Comparison of ENCODE assay signal across 8 mouse cellular contexts in the genomic region with DNA sequence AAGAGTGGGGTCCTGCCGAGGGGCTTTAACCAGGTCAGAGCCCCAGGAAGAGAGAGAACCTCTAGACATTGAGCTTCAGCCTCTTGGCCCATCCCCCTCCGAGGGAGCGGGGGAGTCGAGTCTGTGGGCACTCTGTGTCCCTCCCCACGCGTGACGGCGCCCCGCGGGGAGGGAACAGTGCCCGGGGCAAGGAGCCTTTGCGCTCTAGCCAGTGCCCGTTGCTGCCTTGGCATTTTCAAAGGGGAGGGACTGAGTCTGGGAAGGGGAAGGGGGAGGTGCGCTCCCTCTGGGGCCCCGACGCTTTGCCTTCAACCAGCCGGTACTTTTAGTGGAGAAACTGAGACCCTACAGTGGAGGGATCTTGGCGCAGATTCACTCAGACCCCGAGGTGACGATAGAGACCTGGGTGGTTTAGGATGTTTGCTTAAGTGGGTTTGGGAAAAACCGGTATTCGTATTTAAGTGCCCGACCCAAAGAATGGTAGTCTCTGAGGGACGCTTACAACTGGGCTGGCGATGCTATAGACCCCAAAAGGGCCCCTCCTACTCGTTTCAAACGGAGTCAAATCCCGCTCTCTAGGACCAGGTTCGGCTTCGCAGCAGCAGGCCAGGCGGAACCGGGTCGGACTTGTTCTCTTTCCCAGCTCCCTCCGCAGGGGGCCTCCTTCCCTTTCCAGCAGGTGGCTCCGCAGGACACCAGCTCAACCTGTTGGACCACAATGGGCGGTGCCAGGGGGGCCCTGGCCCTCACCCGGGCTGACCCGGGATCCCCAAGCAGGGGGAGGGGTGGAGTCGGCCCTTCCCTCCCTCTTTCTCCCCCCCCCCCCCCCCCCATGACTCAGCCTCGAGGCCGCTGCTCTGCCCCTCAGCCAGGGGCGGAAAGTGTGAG. TPM values are rescaled to one million over a fixed set of nuclear protein-coding genes. Genes with fewer than 3 reads are reported as not detected.
DNase-seq lines count a peak whose midpoint lies in the region; ATAC-seq lines count a peak whose summit lies in the region.

A gene (minus strand): TSS at position 771 of the 888 bp plus-strand sequence.

- under 1% methylated on average over 38 of the region's 42 CpGs for WGBS in hindbrain, embryonic 14.5 days

- H3K27ac ChIP-seq in hindbrain, embryonic 14.5 days, result peak within 1 kb of the TSS; percentile 40; the same call in 1 of the 2 replicates

- H3K4me3 ChIP-seq in hindbrain, embryonic 14.5 days (replicated peaks; ENCODE audit: low read length), result peak within 1 kb of the TSS; percentile 48
- peak within 1 kb of the TSS; percentile 97 for H3K4me3 ChIP-seq in megakaryocyte, embryonic 14.5 days (replicated peaks)

- peak within 1 kb of the TSS; percentile 46 for H3K9ac ChIP-seq in hindbrain, embryonic 14.5 days

- H3K4me1 ChIP-seq in hindbrain, embryonic 14.5 days (replicated peaks; ENCODE audit: control insufficient read depth, insufficient read depth, low read length), result peaks cover 48% of the 10 kb centered on the region
- peaks cover 48% of the 10 kb centered on the region for H3K4me1 ChIP-seq in megakaryocyte, embryonic 14.5 days

- no peaks in the 10 kb centered on the region for H3K36me3 ChIP-seq in hindbrain, embryonic 14.5 days (replicated peaks; ENCODE audit: control insufficient read depth, insufficient read depth)
- H3K36me3 ChIP-seq in megakaryocyte, embryonic 14.5 days (replicated peaks; ENCODE audit: low read length), result peaks cover 21% of the 10 kb centered on the region

- intact Hi-C loops in left cerebral cortex, postnatal 10 days (cut with DNase I), result no loop called here

- no peaks in the 10 kb centered on the region for H3K9me3 ChIP-seq in hindbrain, embryonic 14.5 days (ENCODE audit: control insufficient read depth, low read length)
- no peaks in the 10 kb centered on the region for H3K9me3 ChIP-seq in megakaryocyte, embryonic 14.5 days

- peak within 1 kb of the TSS; percentile 100 for H3K4me2 ChIP-seq in hindbrain, embryonic 14.5 days (replicated peaks)

- peak; percentile 25 for ATAC-seq in hindbrain, embryonic 14.5 days (ENCODE audit: low FRiP score)

- H3K27me3 ChIP-seq in hindbrain, embryonic 14.5 days (ENCODE audit: control insufficient read depth, insufficient read depth, low read length), result peaks cover 31% of the 10 kb centered on the region
- no peaks in the 10 kb centered on the region for H3K27me3 ChIP-seq in megakaryocyte, embryonic 14.5 days (replicated peaks)

- peak in 1 of 2 experiments; percentile 61 for DNase-seq in layer of hippocampus, adult 18-20 months (ENCODE audit: low spot score in 2 of 2)
- DNase-seq in layer of hippocampus, adult 9-10 months (ENCODE audit: low spot score), result no peak
- DNase-seq in cerebellum, postnatal 10 days, result peak; percentile 90 to 91
- peak; percentile 83 for DNase-seq in gastrocnemius, adult 18-20 months (ENCODE audit: low spot score)
- peak; percentile 60 for DNase-seq in hindbrain, embryonic 14.5 days (ENCODE audit: low spot score)
- peak; percentile 48 to 86 for DNase-seq in left cerebral cortex, postnatal 10 days (ENCODE audit: extremely low spot score in 1 of 2, low spot score in 2 of 2)
- DNase-seq in right cerebral cortex, adult 2 months (ENCODE audit: low spot score in 2 of 2), result peak; percentile 44 to 51

RNA-seq across cellular contexts. Expression of the gene that starts here (rescaled TPM):
- total RNA-seq in layer of hippocampus, adult 18-20 months (2021), result 10 to 100 TPM; 12.1 to 16.8 TPM
- 10 to 100 TPM; 26.4 to 28.3 TPM for total RNA-seq in gastrocnemius, adult 18-20 months (2021)
- polyA plus RNA-seq in hindbrain, embryonic 14.5 days (2014; fragmentation: Nextera tagmentation; extraction: Ambion mirVana), result 0.46 and 1.1 TPM in 2 replicates
- total RNA-seq in left cerebral cortex, postnatal 10 days (2021), result 1 to 10 TPM; 6.9 TPM
- polyA plus RNA-seq in megakaryocyte, embryonic 14.5 days (2012; ENCODE audit: insufficient read depth, low replicate concordance), result 76.2 and 120 TPM in 2 replicates

Comparison
In these comparisons a context has a peak if more than half of its experiments do, and no peak if none do; other contexts are left out.
1. RNA of the gene that starts here (polyA plus RNA-seq): 76.2 to 120 TPM in megakaryocyte, embryonic 14.5 days; 0.46 to 1.1 TPM in hindbrain, embryonic 14.5 days; every median in the first group is over 10 times any median in the second.